Mouse (Mus musculus) cerebellum, postnatal 4 days (tissue): ENCODE data around the gene Spata19.

Experiments
- DNase-seq, 2 experiments: peaks; one replicate each; pipeline ENCODE4 v3.0.0; 2022; ENCODE audit warnings: low spot score in 2 of 2, mixed read lengths in 1 of 2

The Spata19 gene

GRCm38 (mm10) chr9:27396500-27396899 is at the start of gene Spata19:
Gene Spata19, plus strand, starts transcription at chr9:27396800.
- DNase-seq: no peak

GRCm38 (mm10) chr9:27353082-27353481 is 43.5 kb upstream of the Spata19 start:
- no peak for DNase-seq

- no peak for DNase-seq
Measured at GRCm38 (mm10) chr9:27357893-27358292, 38.7 kb upstream of the Spata19 start.

- DNase-seq: no peak
Measured at GRCm38 (mm10) chr9:27367231-27367630, 29.4 kb upstream of the Spata19 start.

- no peak for DNase-seq
Measured at GRCm38 (mm10) chr9:27369108-27369507, 27.5 kb upstream of the Spata19 start.

- no peak for DNase-seq
Measured at GRCm38 (mm10) chr9:27375746-27376145, 20.9 kb upstream of the Spata19 start.

GRCm38 (mm10) chr9:27386951-27387350 is 9.6 kb upstream of the Spata19 start:
- DNase-seq: peak in 1 of 2 experiments; percentile 16

- no peak for DNase-seq
Measured at GRCm38 (mm10) chr9:27401169-27401568, 4.6 kb downstream of the Spata19 start.

- peak in 1 of 2 experiments; percentile 42 for DNase-seq
Measured at GRCm38 (mm10) chr9:27409733-27410132, 13.1 kb downstream of the Spata19 start.

- peak; percentile 59 to 82 for DNase-seq
Measured at GRCm38 (mm10) chr9:27414058-27414460, 17.5 kb downstream of the Spata19 start.

- no peak for DNase-seq
Measured at GRCm38 (mm10) chr9:27424511-27424910, 27.9 kb downstream of the Spata19 start.

GRCm38 (mm10) chr9:27428552-27428951 is 32.0 kb downstream of the Spata19 start:
- DNase-seq: no peak

GRCm38 (mm10) chr9:27433301-27433700 is 36.7 kb downstream of the Spata19 start:
- DNase-seq: no peak

- no peak for DNase-seq
Measured at GRCm38 (mm10) chr9:27435936-27436335, 39.3 kb downstream of the Spata19 start.

- DNase-seq: peak in 1 of 2 experiments; percentile 43
Measured at GRCm38 (mm10) chr9:27437391-27438061, 40.9 kb downstream of the Spata19 start.

- DNase-seq: no peak
Measured at GRCm38 (mm10) chr9:27449780-27450422, 53.3 kb downstream of the Spata19 start.
